Mouse (Mus musculus): ENCODE measurements at regions not wholly inside any gene's neighbourhood (a gene's known extent, or its start where the extent isn't known, plus 50 kb on each side); places are given as distances from the start of the nearest gene placed in this dataset.

GRCm38 (mm10) chr12:25763061-25763460 is 652.0 kb downstream of the Rnf144a start:
- TF ChIP-seq NANOG (IDR thresholded peaks at IDR 0.05; ENCODE audit: borderline replicate concordance, low read length) (no peak), POU5F1 (IDR thresholded peaks at IDR 0.05; ENCODE audit: borderline replicate concordance, low read length) (no peak), CTCF (conservative IDR thresholded peaks at IDR 0.05; ENCODE audit: low read length) (no peak)
- Histone ChIP-seq H3K36me3 (ENCODE audit: insufficient read depth, low read length) (no peaks in the 10 kb centered on the region), H3K4me3 (replicated peaks; ENCODE audit: low read length) (no peak overlapping the region), H3K27me3 (ENCODE audit: insufficient read depth, low read length) (no peaks in the 10 kb centered on the region), H3K9me3 (ENCODE audit: low read length) (no peaks in the 10 kb centered on the region), H3K4me1 (replicated peaks; ENCODE audit: low read depth, low read length) (no peaks in the 10 kb centered on the region)

GRCm38 (mm10) chr12:25757014-25757413 is 658.0 kb downstream of the Rnf144a start:
- Histone ChIP-seq H3K27me3 (ENCODE audit: insufficient read depth, low read length) (no peaks in the 10 kb centered on the region), H3K4me1 (replicated peaks; ENCODE audit: low read depth, low read length) (no peaks in the 10 kb centered on the region), H3K36me3 (ENCODE audit: insufficient read depth, low read length) (no peaks in the 10 kb centered on the region), H3K9me3 (ENCODE audit: low read length) (0 out of 2 replicates have a peak, but pooled peaks cover 3% of the 10 kb centered on the region), H3K4me3 (replicated peaks; ENCODE audit: low read length) (no peak overlapping the region)
- TF ChIP-seq NANOG (IDR thresholded peaks at IDR 0.05; ENCODE audit: borderline replicate concordance, low read length): no peak
- no peak for TF ChIP-seq CTCF (conservative IDR thresholded peaks at IDR 0.05; ENCODE audit: low read length)
- TF ChIP-seq POU5F1 (IDR thresholded peaks at IDR 0.05; ENCODE audit: borderline replicate concordance, low read length): no peak

GRCm38 (mm10) chr12:25733801-25734200 is 636.9 kb upstream of the Id2 start:
- Histone ChIP-seq H3K4me3 (replicated peaks; ENCODE audit: low read length) (no peak overlapping the region), H3K36me3 (ENCODE audit: insufficient read depth, low read length) (no peaks in the 10 kb centered on the region), H3K27me3 (ENCODE audit: insufficient read depth, low read length) (no peaks in the 10 kb centered on the region), H3K9me3 (ENCODE audit: low read length) (no peaks in the 10 kb centered on the region), H3K4me1 (replicated peaks; ENCODE audit: low read depth, low read length) (no peaks in the 10 kb centered on the region)
- TF ChIP-seq POU5F1 (IDR thresholded peaks at IDR 0.05; ENCODE audit: borderline replicate concordance, low read length): no peak
- no peak for TF ChIP-seq NANOG (IDR thresholded peaks at IDR 0.05; ENCODE audit: borderline replicate concordance, low read length)
- TF ChIP-seq CTCF (conservative IDR thresholded peaks at IDR 0.05; ENCODE audit: low read length): no peak

- H3K4me1 ChIP-seq (replicated peaks; ENCODE audit: low read depth, low read length): no peaks in the 10 kb centered on the region
- TF ChIP-seq POU5F1 (IDR thresholded peaks at IDR 0.05; ENCODE audit: borderline replicate concordance, low read length) (no peak), NANOG (IDR thresholded peaks at IDR 0.05; ENCODE audit: borderline replicate concordance, low read length) (no peak), CTCF (conservative IDR thresholded peaks at IDR 0.05; ENCODE audit: low read length) (no peak)
- H3K36me3 ChIP-seq (ENCODE audit: insufficient read depth, low read length): no peaks in the 10 kb centered on the region
- no peaks in the 10 kb centered on the region for H3K9me3 ChIP-seq (ENCODE audit: low read length)
- H3K27me3 ChIP-seq (ENCODE audit: insufficient read depth, low read length): no peaks in the 10 kb centered on the region
- H3K4me3 ChIP-seq (replicated peaks; ENCODE audit: low read length): no peak overlapping the region
Observed at GRCm38 (mm10) chr12:25725774-25726173, 628.8 kb upstream of the Id2 start.

- Histone ChIP-seq H3K27me3 (ENCODE audit: insufficient read depth, low read length) (no peaks in the 10 kb centered on the region), H3K4me3 (replicated peaks; ENCODE audit: low read length) (no peak overlapping the region), H3K36me3 (ENCODE audit: insufficient read depth, low read length) (no peaks in the 10 kb centered on the region), H3K9me3 (ENCODE audit: low read length) (no peaks in the 10 kb centered on the region; the same call in 1 of the 2 replicates), H3K4me1 (replicated peaks; ENCODE audit: low read depth, low read length) (no peaks in the 10 kb centered on the region)
- TF ChIP-seq POU5F1 (IDR thresholded peaks at IDR 0.05; ENCODE audit: borderline replicate concordance, low read length): no peak
- no peak for TF ChIP-seq CTCF (conservative IDR thresholded peaks at IDR 0.05; ENCODE audit: low read length)
- no peak for TF ChIP-seq NANOG (IDR thresholded peaks at IDR 0.05; ENCODE audit: borderline replicate concordance, low read length)
Observed at GRCm38 (mm10) chr12:25711186-25711585, 614.2 kb upstream of the Id2 start.

GRCm38 (mm10) chr12:25703023-25703400 is 606.1 kb upstream of the Id2 start:
- Histone ChIP-seq H3K36me3 (ENCODE audit: insufficient read depth, low read length) (no peaks in the 10 kb centered on the region), H3K4me1 (replicated peaks; ENCODE audit: low read depth, low read length) (peaks cover 13% of the 10 kb centered on the region), H3K27me3 (ENCODE audit: insufficient read depth, low read length) (peaks cover 7% of the 10 kb centered on the region; the same call in 1 of the 2 replicates), H3K9me3 (ENCODE audit: low read length) (no peaks in the 10 kb centered on the region; the same call in 1 of the 2 replicates), H3K4me3 (replicated peaks; ENCODE audit: low read length) (no peak overlapping the region)
- TF ChIP-seq CTCF (conservative IDR thresholded peaks at IDR 0.05; ENCODE audit: low read length) (no peak), POU5F1 (IDR thresholded peaks at IDR 0.05; ENCODE audit: borderline replicate concordance, low read length) (no peak), NANOG (IDR thresholded peaks at IDR 0.05; ENCODE audit: borderline replicate concordance, low read length) (no peak)

GRCm38 (mm10) chr12:25702176-25703022 is 605.5 kb upstream of the Id2 start:
- Histone ChIP-seq H3K9me3 (ENCODE audit: low read length) (no peaks in the 10 kb centered on the region; the same call in 1 of the 2 replicates), H3K4me1 (replicated peaks; ENCODE audit: low read depth, low read length) (peaks cover 13% of the 10 kb centered on the region), H3K36me3 (ENCODE audit: insufficient read depth, low read length) (no peaks in the 10 kb centered on the region), H3K4me3 (replicated peaks; ENCODE audit: low read length) (0 out of 2 replicates have a peak overlapping the region, but pooled peaks have one; percentile 14), H3K27me3 (ENCODE audit: insufficient read depth, low read length) (peaks cover 7% of the 10 kb centered on the region; the same call in 1 of the 2 replicates)
- no peak for TF ChIP-seq NANOG (IDR thresholded peaks at IDR 0.05; ENCODE audit: borderline replicate concordance, low read length)
- no peak for TF ChIP-seq POU5F1 (IDR thresholded peaks at IDR 0.05; ENCODE audit: borderline replicate concordance, low read length)
- TF ChIP-seq CTCF (conservative IDR thresholded peaks at IDR 0.05; ENCODE audit: low read length): no peak

GRCm38 (mm10) chr12:25687063-25687462 is 590.1 kb upstream of the Id2 start:
- Histone ChIP-seq H3K4me1 (replicated peaks; ENCODE audit: low read depth, low read length) (peaks cover 15% of the 10 kb centered on the region), H3K9me3 (ENCODE audit: low read length) (no peaks in the 10 kb centered on the region), H3K36me3 (ENCODE audit: insufficient read depth, low read length) (no peaks in the 10 kb centered on the region), H3K4me3 (replicated peaks; ENCODE audit: low read length) (no peak overlapping the region), H3K27me3 (ENCODE audit: insufficient read depth, low read length) (no peaks in the 10 kb centered on the region)
- TF ChIP-seq NANOG (IDR thresholded peaks at IDR 0.05; ENCODE audit: borderline replicate concordance, low read length) (no peak), POU5F1 (IDR thresholded peaks at IDR 0.05; ENCODE audit: borderline replicate concordance, low read length) (no peak), CTCF (conservative IDR thresholded peaks at IDR 0.05; ENCODE audit: low read length) (no peak)
